Mouse (Mus musculus): Measurements from ENCODE around the gene Sytl1. TPM values are rescaled to one million over a fixed set of nuclear protein-coding genes. Genes with fewer than 3 reads are reported as not detected.
A peak's percentile ranks its signal among the peaks of the same experiment; 100 is the strongest.

The Sytl1 gene
- total RNA-seq (2021) = 1 to 10 TPM; 1.4 to 1.5 TPM
- long read RNA-seq, experiment 1 = 0 reads
- long read RNA-seq, experiment 2, partial matches to known transcripts = 0 of 1 reads
- long read RNA-seq, experiment 2, other reads (novel, unspliced or antisense) = 0 of 1 reads

- DNase-seq = no peak
Measured at GRCm38 (mm10) chr4:133262882-133263281, at the start of gene Sytl1. Gene Sytl1 (minus strand): TSS chr4:133263113.

GRCm38 (mm10) chr4:133309948-133310347, 47.0 kb upstream of the Sytl1 start:
- peak; percentile 91 to 93 for DNase-seq

GRCm38 (mm10) chr4:133307331-133307730, 44.4 kb upstream of the Sytl1 start:
- DNase-seq = peak; percentile 61 to 70

- DNase-seq = no peak
Measured at GRCm38 (mm10) chr4:133305825-133306224, 42.9 kb upstream of the Sytl1 start.

GRCm38 (mm10) chr4:133304770-133305169, 41.9 kb upstream of the Sytl1 start:
- no peak for DNase-seq

- DNase-seq = no peak
Measured at GRCm38 (mm10) chr4:133302668-133303067, 39.8 kb upstream of the Sytl1 start.

- peak; percentile 66 to 77 for DNase-seq
Measured at GRCm38 (mm10) chr4:133301802-133302201, 38.9 kb upstream of the Sytl1 start.

GRCm38 (mm10) chr4:133300421-133300820, 37.5 kb upstream of the Sytl1 start:
- DNase-seq = no peak

GRCm38 (mm10) chr4:133299701-133300100, 36.8 kb upstream of the Sytl1 start:
- DNase-seq = no peak

GRCm38 (mm10) chr4:133298516-133299365, 35.8 kb upstream of the Sytl1 start:
- DNase-seq = peak; percentile 39 to 48

GRCm38 (mm10) chr4:133297801-133298238, 34.9 kb upstream of the Sytl1 start:
- peak; percentile 83 to 89 for DNase-seq

- DNase-seq = peak; percentile 22 to 41
Measured at GRCm38 (mm10) chr4:133297360-133297759, 34.4 kb upstream of the Sytl1 start.

- DNase-seq = no peak
Measured at GRCm38 (mm10) chr4:133294084-133294483, 31.2 kb upstream of the Sytl1 start.

- no peak for DNase-seq
Measured at GRCm38 (mm10) chr4:133292901-133293843, 30.3 kb upstream of the Sytl1 start.

- DNase-seq = no peak
Measured at GRCm38 (mm10) chr4:133292405-133292804, 29.5 kb upstream of the Sytl1 start.

GRCm38 (mm10) chr4:133291255-133291654, 28.3 kb upstream of the Sytl1 start:
- DNase-seq = no peak

GRCm38 (mm10) chr4:133286476-133287077, 23.7 kb upstream of the Sytl1 start:
- DNase-seq = no peak

GRCm38 (mm10) chr4:133285950-133286349, 23.0 kb upstream of the Sytl1 start:
- no peak for DNase-seq

GRCm38 (mm10) chr4:133285299-133285698, 22.4 kb upstream of the Sytl1 start:
- no peak for DNase-seq

- DNase-seq = no peak
Measured at GRCm38 (mm10) chr4:133282656-133283055, 19.7 kb upstream of the Sytl1 start.

GRCm38 (mm10) chr4:133281951-133282481, 19.1 kb upstream of the Sytl1 start:
- no peak for DNase-seq

- DNase-seq = no peak
Measured at GRCm38 (mm10) chr4:133281513-133281912, 18.6 kb upstream of the Sytl1 start.

Data from adrenal gland, postnatal 36 days (tissue).